Mouse (Mus musculus) heart, postnatal 4 days (tissue): ENCODE results near the gene Egln1. TPM values are rescaled to one million over a fixed set of nuclear protein-coding genes. Genes with fewer than 3 reads are reported as not detected.

Source experiments
- total RNA-seq, 2 experiments: library from RNA; stranded (reverse); gene quantifications; 2 replicates each; pipeline ENCODE4 v1.2.3; 2021

Gene Egln1
- total RNA-seq, 2 experiments from 2014 or later = 112 to 115 TPM

Other genes with a start within 250 kb of the Egln1 start
- 10 to 100 TPM; 24.0 to 25.3 TPM for gene Ttc13, start 227.3 kb downstream of the Egln1 start, total RNA-seq
- gene Arv1, start 227.2 kb downstream of the Egln1 start, total RNA-seq = 10 to 100 TPM in 1 of 2 experiments, 1 to 10 TPM in 1; 9.7 to 10.8 TPM
- 1 to 10 TPM; 1.0 to 1.7 TPM for gene Fam89a, start 197.5 kb downstream of the Egln1 start, total RNA-seq
- gene Trim67, start 156.2 kb downstream of the Egln1 start, total RNA-seq = under 1 TPM; 0.20 to 0.33 TPM
- 100 to 1,000 TPM; 112 to 115 TPM for gene Gnpat, start 86.3 kb downstream of the Egln1 start, total RNA-seq
- 10 to 100 TPM; 44.0 to 46.1 TPM for gene 2810004N23Rik, start 86.2 kb downstream of the Egln1 start, total RNA-seq
- 10 to 100 TPM; 15.6 to 16.9 TPM for gene Exoc8, start 51.6 kb downstream of the Egln1 start, total RNA-seq
- 10 to 100 TPM; 19.4 to 21.3 TPM for gene Sprtn, start 51.4 kb downstream of the Egln1 start, total RNA-seq
- 10 to 100 TPM; 71.1 to 77.9 TPM for gene Tsnax, start 63.7 kb upstream of the Egln1 start, total RNA-seq
- 1 to 10 TPM; 3.9 to 4.4 TPM for gene Disc1, start 104.9 kb upstream of the Egln1 start, total RNA-seq